Mouse (Mus musculus) heart, postnatal 0 days (tissue): ENCODE measurements around the gene Jak2.

ENCODE experiments used
- CTCF ChIP-seq: IDR thresholded peaks from 2 replicates; pipeline ENCODE4 v1.5.1; 2016; ENCODE audit warnings: antibody characterized with exemption, control low read depth, low read depth
- EP300 ChIP-seq: IDR thresholded peaks from 2 replicates; pipeline ENCODE4 v1.6.1; 2016; ENCODE audit warnings: antibody characterized with exemption, low read depth

GRCm38 (mm10) chr19:29268788-29269321 is 17.2 kb downstream of the Jak2 start:
- no peak for TF ChIP-seq CTCF
- TF ChIP-seq EP300: no peak
